Mouse (Mus musculus) cerebellum, adult 11 months (tissue): ENCODE data around the gene Msi2.

Experiments used
- DNase-seq: peaks from one replicate; pipeline ENCODE4 v3.0.0; 2022

Msi2 gene

GRCm38 (mm10) chr11:88297526-88297925 lies 420.8 kb downstream of the Msi2 start:
- no peak for DNase-seq

- no peak for DNase-seq
Measured at GRCm38 (mm10) chr11:88295298-88295697, 423.0 kb downstream of the Msi2 start.

- no peak for DNase-seq
Measured at GRCm38 (mm10) chr11:88294394-88294710, 424.0 kb downstream of the Msi2 start.

GRCm38 (mm10) chr11:88293631-88294393 lies 424.5 kb downstream of the Msi2 start, which contains the start of gene Ccdc182:
Gene Ccdc182, plus strand, starts transcription at chr11:88294058.
- no peak for DNase-seq

- no peak for DNase-seq
Measured at GRCm38 (mm10) chr11:88291688-88292087, 426.6 kb downstream of the Msi2 start.

- DNase-seq, result no peak
Measured at GRCm38 (mm10) chr11:88291245-88291644, 427.1 kb downstream of the Msi2 start.
